Mouse (Mus musculus) liver, postnatal 0 days (tissue): ENCODE data around the gene Myrip. TPM values are rescaled to one million over a fixed set of nuclear protein-coding genes. Genes with fewer than 3 reads are reported as not detected.

Experiments used
- ATAC-seq: fragments of 200-750 bp; cut with Nextera tagmentation; 2 replicates; pipeline ENCODE4 v1.8.0; 2017; ENCODE audit warnings: mild to moderate bottlenecking, moderate library complexity
- DNase-seq: peaks from one replicate; pipeline ENCODE4 v3.0.0-alpha.2; 2016
- H3K27ac ChIP-seq: fragments of 300-500 bp; sonication (generic); 2 replicates; pipeline ENCODE4 v1.5.1; 2014; ENCODE audit warnings: antibody characterized with exemption, moderate library complexity, mild to moderate bottlenecking, low read depth
- H3K27me3 ChIP-seq: fragments of 300-500 bp; sonication (generic); 2 replicates; pipeline ENCODE4 v1.6.1; 2014; ENCODE audit warnings: low read length, control low read depth, mixed read lengths; ENCODE audit not compliant: insufficient read depth
- H3K36me3 ChIP-seq: fragments of 300-500 bp; sonication (generic); replicated peaks from 2 replicates; pipeline ENCODE4 v1.6.1; 2014; ENCODE audit warnings: mild to moderate bottlenecking, control low read depth, low read length, moderate library complexity, mixed read lengths; ENCODE audit not compliant: insufficient read depth
- H3K4me1 ChIP-seq: fragments of 300-500 bp; sonication (generic); 2 replicates; pipeline ENCODE4 v1.6.1; 2014; ENCODE audit warnings: antibody characterized with exemption, mild to moderate bottlenecking, control low read depth; ENCODE audit not compliant: insufficient read depth
- H3K4me2 ChIP-seq: fragments of 300-500 bp; sonication (generic); 2 replicates; pipeline ENCODE4 v1.6.1; 2014; ENCODE audit warnings: low read depth, mild to moderate bottlenecking, low read length, moderate library complexity, mixed read lengths
- H3K4me3 ChIP-seq: fragments of 300-500 bp; sonication (generic); 2 replicates; pipeline ENCODE4 v1.5.1; 2014; ENCODE audit warnings: low read depth, low read length
- H3K9ac ChIP-seq: fragments of 300-500 bp; sonication (generic); replicated peaks from 2 replicates; pipeline ENCODE4 v1.6.1; 2014; ENCODE audit warnings: mild to moderate bottlenecking, moderate library complexity
- H3K9me3 ChIP-seq: fragments of 300-500 bp; sonication (generic); 2 replicates; pipeline ENCODE4 v1.6.1; 2016; ENCODE audit warnings: mild to moderate bottlenecking, control low read depth, low read length, mixed read lengths
- CTCF ChIP-seq: sonication (generic); IDR thresholded peaks from 2 replicates; pipeline ENCODE4 v1.5.1; 2016; ENCODE audit warnings: antibody characterized with exemption, low read depth
- EP300 ChIP-seq: IDR thresholded peaks from 2 replicates; pipeline ENCODE4 v1.6.1; 2016; ENCODE audit warnings: antibody characterized with exemption, low read depth, mild to moderate bottlenecking
- WGBS: fragments of 180-500 bp; shearing (Covaris S2); extraction: QIAGEN DNeasy Blood & Tissue Kit; methylation state at CpG from one replicate; pipeline ENCODE4 v1.1.7; 2014; ENCODE audit not compliant: insufficient replicate concordance; 5-methylcytosine and 5-hydroxymethylcytosine counted together
- polyA plus RNA-seq: library from polyadenylated mRNA; unstranded; fragments of >200 nt; fragmentation: Nextera tagmentation; extraction: Ambion mirVana; gene quantifications from 2 replicates; pipeline ENCODE4 v1.2.1, GENCODE M21; 2015

The Myrip gene
- polyA plus RNA-seq, 1 experiment from 2014 or later, result 0.09 TPM

- H3K27me3 ChIP-seq, result no peaks in the 10 kb centered on the region
- H3K4me1 ChIP-seq, result no peaks in the 10 kb centered on the region
- no peak overlapping the region for H3K4me2 ChIP-seq
- H3K4me3 ChIP-seq, result no peak overlapping the region
- H3K27ac ChIP-seq, result no peak overlapping the region
- H3K36me3 ChIP-seq, result no peaks in the 10 kb centered on the region
- TF ChIP-seq CTCF (no peak), EP300 (no peak)
- DNase-seq, result no peak
- no peak overlapping the region for H3K9ac ChIP-seq
- 60% methylated on average over 9 of the region's 9 CpGs for WGBS
- ATAC-seq, result no peak
- H3K9me3 ChIP-seq, result no peaks in the 10 kb centered on the region
Measured at GRCm38 (mm10) chr9:120455768-120456655, 154.7 kb downstream of the Myrip start.

- Histone ChIP-seq H3K27me3 (no peaks in the 10 kb centered on the region), H3K36me3 (no peaks in the 10 kb centered on the region), H3K9ac (no peak overlapping the region), H3K27ac (no peak overlapping the region), H3K4me3 (no peak overlapping the region), H3K9me3 (no peaks in the 10 kb centered on the region), H3K4me1 (no peaks in the 10 kb centered on the region), H3K4me2 (no peak overlapping the region)
- ATAC-seq (no peak), DNase-seq (no peak)
- TF ChIP-seq EP300 (no peak), CTCF (no peak)
- 74% methylated on average over 1 of the region's 1 CpGs for WGBS
Measured at GRCm38 (mm10) chr9:120470431-120470830, 169.1 kb downstream of the Myrip start.

- Histone ChIP-seq H3K9ac (no peak overlapping the region), H3K27me3 (no peaks in the 10 kb centered on the region), H3K9me3 (no peaks in the 10 kb centered on the region), H3K4me3 (no peak overlapping the region), H3K4me1 (peaks cover 10% of the 10 kb centered on the region), H3K4me2 (peak overlapping the region; percentile 55), H3K36me3 (no peaks in the 10 kb centered on the region), H3K27ac (no peak overlapping the region)
- ATAC-seq, result peak; percentile 45; the same call in 1 of the 2 replicates
- TF ChIP-seq CTCF, result no peak
- TF ChIP-seq EP300, result no peak
- 57% methylated on average over 3 of the region's 3 CpGs for WGBS
- no peak for DNase-seq
Measured at GRCm38 (mm10) chr9:120481644-120482043, 180.3 kb downstream of the Myrip start.

GRCm38 (mm10) chr9:120482382-120482781 is 181.1 kb downstream of the Myrip start:
- ATAC-seq, result no peak
- WGBS, result 78% methylated on average over 4 of the region's 4 CpGs
- Histone ChIP-seq H3K4me3 (no peak overlapping the region), H3K9ac (no peak overlapping the region), H3K4me2 (no peak overlapping the region), H3K27me3 (no peaks in the 10 kb centered on the region), H3K27ac (no peak overlapping the region), H3K4me1 (peaks cover 10% of the 10 kb centered on the region), H3K36me3 (no peaks in the 10 kb centered on the region), H3K9me3 (no peaks in the 10 kb centered on the region)
- DNase-seq, result no peak
- TF ChIP-seq CTCF (no peak), EP300 (no peak)

- Histone ChIP-seq H3K9ac (no peak overlapping the region), H3K36me3 (no peaks in the 10 kb centered on the region), H3K4me1 (peaks cover 10% of the 10 kb centered on the region), H3K4me2 (no peak overlapping the region), H3K4me3 (no peak overlapping the region), H3K9me3 (no peaks in the 10 kb centered on the region), H3K27me3 (no peaks in the 10 kb centered on the region), H3K27ac (no peak overlapping the region)
- TF ChIP-seq EP300 (no peak), CTCF (no peak)
- 76% methylated on average over 8 of the region's 8 CpGs for WGBS
- ATAC-seq, result no peak
- DNase-seq, result no peak
Measured at GRCm38 (mm10) chr9:120483101-120483500, 181.8 kb downstream of the Myrip start.

- DNase-seq, result no peak
- TF ChIP-seq CTCF, result no peak
- no peak for TF ChIP-seq EP300
- WGBS, result 75% methylated on average over 8 of the region's 8 CpGs
Measured at GRCm38 (mm10) chr9:120487076-120487475, 185.8 kb downstream of the Myrip start.

More at GRCm38 (mm10) chr9:120487076-120487475, 185.8 kb downstream of the Myrip start:
- Histone ChIP-seq H3K4me2 (no peak overlapping the region), H3K27me3 (no peaks in the 10 kb centered on the region), H3K27ac (no peak overlapping the region), H3K36me3 (no peaks in the 10 kb centered on the region), H3K4me3 (no peak overlapping the region), H3K4me1 (peaks cover 8% of the 10 kb centered on the region), H3K9ac (no peak overlapping the region), H3K9me3 (no peaks in the 10 kb centered on the region)
- no peak for ATAC-seq
